ENCODE assay signal across 16 mouse cellular contexts in genomic region chr15:89255330-89255729, GRCm38 (mm10). TPM values are rescaled to one million over a fixed set of nuclear protein-coding genes. Genes with fewer than 3 reads are reported as not detected.
A peak's percentile ranks its signal among the peaks of the same experiment; 100 is the strongest.
DNase-seq lines count a peak whose midpoint lies in the region; ATAC-seq and TF ChIP-seq lines count a peak whose summit lies in the region.
"Had no signal": no experiment of that assay in that cellular context is flagged by ENCODE, and none has a peak within 500 bp of the region (broad histone marks: within the 10 kb centered on the region; RNA-seq: fewer than 3 reads in every experiment).

No protein-coding gene starts in this region.

- H3K9me3 ChIP-seq in forebrain, embryonic 13.5 days (replicated peaks) = no peaks in the 10 kb centered on the region
- no peaks in the 10 kb centered on the region for H3K9me3 ChIP-seq in midbrain, embryonic 12.5 days
- H3K9me3 ChIP-seq: liver, embryonic 12.5 days had no signal

- H3K27ac ChIP-seq in cerebellum, adult 2 months (ENCODE audit: insufficient read depth, low read length) = 0 out of 2 replicates have a peak overlapping the region, but pooled peaks have one; percentile 1
- peak overlapping the region; percentile 76 for H3K27ac ChIP-seq in forebrain, embryonic 13.5 days
- H3K27ac ChIP-seq in midbrain, embryonic 12.5 days (replicated peaks) = peak overlapping the region; percentile 82
- H3K27ac ChIP-seq: liver, embryonic 12.5 days had no signal

- TF ChIP-seq POLR2A in cerebellum, adult 2 months (IDR thresholded peaks at IDR 0.05; ENCODE audit: borderline replicate concordance, insufficient read depth, low read length) = no peak

- ATAC-seq in forebrain, embryonic 13.5 days = peak; percentile 62; the same call in 1 of the 2 replicates
- peak; percentile 87 for ATAC-seq in midbrain, embryonic 12.5 days (ENCODE audit: low FRiP score, low read depth)
- ATAC-seq: intestine, embryonic 16.5 days; liver, embryonic 12.5 days; Patski had no signal

- TF ChIP-seq CTCF in cerebellum, adult 2 months (IDR thresholded peaks at IDR 0.05; ENCODE audit: borderline replicate concordance, insufficient read depth, low read depth, low read length) = no peak

- WGBS in cerebellum, adult 2 months = 10% methylated on average over 4 of the region's 4 CpGs
- 3% methylated on average over 4 of the region's 4 CpGs for WGBS in forebrain, embryonic 13.5 days
- 10% methylated on average over 4 of the region's 4 CpGs for WGBS in midbrain, embryonic 12.5 days

- H3K36me3 ChIP-seq in forebrain, embryonic 13.5 days (ENCODE audit: poor library complexity, severe bottlenecking) = peaks cover 73% of the 10 kb centered on the region
- H3K36me3 ChIP-seq in midbrain, embryonic 12.5 days = peaks cover 60% of the 10 kb centered on the region

- H3K4me3 ChIP-seq in cerebellum, adult 2 months (replicated peaks; ENCODE audit: insufficient read depth, low read depth, low read length) = no peak overlapping the region
- no peak overlapping the region for H3K4me3 ChIP-seq in forebrain, embryonic 13.5 days
- no peak overlapping the region for H3K4me3 ChIP-seq in midbrain, embryonic 12.5 days
- H3K4me3 ChIP-seq: liver, embryonic 12.5 days had no signal

- no peak for DNase-seq in cerebellum, adult 2 months
- no peak for DNase-seq in cerebellum, adult 11-12 months
- DNase-seq in adipocyte (ENCODE audit: low spot score) = peak; percentile 7
- DNase-seq in urinary bladder, postnatal 36 days (ENCODE audit: low spot score in 2 of 2) = no peak
- DNase-seq in cerebellum, adult 18-20 months = no peak
- DNase-seq in left cerebral cortex, adult 8-10 months (ENCODE audit: low spot score in 2 of 2) = no peak
- DNase-seq: adrenal gland, adult 8-10 months; gastrocnemius, postnatal 25 days; kidney, postnatal 36 days; lung, postnatal 10 days; right cerebral cortex, postnatal 4 days had no signal

- no peak overlapping the region for H3K4me2 ChIP-seq in forebrain, embryonic 13.5 days
- no peak overlapping the region for H3K4me2 ChIP-seq in midbrain, embryonic 12.5 days (replicated peaks)
- H3K4me2 ChIP-seq: liver, embryonic 12.5 days had no signal

- peaks cover 27% of the 10 kb centered on the region for H3K4me1 ChIP-seq in cerebellum, adult 2 months (ENCODE audit: control insufficient read depth, insufficient read depth, low read length)
- H3K4me1 ChIP-seq in forebrain, embryonic 13.5 days = peaks cover 15% of the 10 kb centered on the region
- peaks cover 16% of the 10 kb centered on the region for H3K4me1 ChIP-seq in midbrain, embryonic 12.5 days
- H3K4me1 ChIP-seq: liver, embryonic 12.5 days had no signal

- no peaks in the 10 kb centered on the region for H3K27me3 ChIP-seq in cerebellum, adult 2 months (ENCODE audit: control insufficient read depth, insufficient read depth, low read length)
- H3K27me3 ChIP-seq in forebrain, embryonic 13.5 days = no peaks in the 10 kb centered on the region
- no peaks in the 10 kb centered on the region for H3K27me3 ChIP-seq in midbrain, embryonic 12.5 days
- H3K27me3 ChIP-seq: liver, embryonic 12.5 days; Patski had no signal

- peak overlapping the region; percentile 41; the same call in 1 of the 2 replicates for H3K9ac ChIP-seq in forebrain, embryonic 13.5 days
- no peak overlapping the region for H3K9ac ChIP-seq in midbrain, embryonic 12.5 days (replicated peaks)
- H3K9ac ChIP-seq: liver, embryonic 12.5 days had no signal

RNA-seq across cellular contexts. Expression of gene Ppp6r2, which starts 44.0 kb away (rescaled TPM):
- polyA plus RNA-seq in cerebellum, adult 2 months (2012; rRNA removed) = 240 and 262 TPM in 2 replicates
- polyA plus RNA-seq in forebrain, embryonic 13.5 days (2015; fragmentation: Nextera tagmentation; extraction: Ambion mirVana) = 68.5 and 71.7 TPM in 2 replicates
- 63.7 and 68.5 TPM in 2 replicates for polyA plus RNA-seq in midbrain, embryonic 12.5 days (2016; fragmentation: Nextera tagmentation; extraction: Ambion mirVana)
- 100 to 1,000 TPM; 150 to 165 (median 161) TPM for total RNA-seq in left cerebral cortex, adult 8-10 months (2022)

RNA-seq across cellular contexts. Expression of gene Dennd6b, which starts 59.0 kb away (rescaled TPM):
- 156 and 165 TPM in 2 replicates for polyA plus RNA-seq in cerebellum, adult 2 months (2012; rRNA removed)
- polyA plus RNA-seq in forebrain, embryonic 13.5 days (2015; fragmentation: Nextera tagmentation; extraction: Ambion mirVana) = 40.7 and 47.7 TPM in 2 replicates
- 53.3 and 58.6 TPM in 2 replicates for polyA plus RNA-seq in midbrain, embryonic 12.5 days (2016; fragmentation: Nextera tagmentation; extraction: Ambion mirVana)
- 10 to 100 TPM; 46.2 to 59.3 (median 50.7) TPM for total RNA-seq in left cerebral cortex, adult 8-10 months (2022)

RNA-seq across cellular contexts. Expression of gene Sbf1, which starts 59.8 kb away (rescaled TPM):
- polyA plus RNA-seq in cerebellum, adult 2 months (2012; rRNA removed) = 321 and 324 TPM in 2 replicates
- polyA plus RNA-seq in forebrain, embryonic 13.5 days (2015; fragmentation: Nextera tagmentation; extraction: Ambion mirVana) = 66.0 and 76.1 TPM in 2 replicates
- polyA plus RNA-seq in midbrain, embryonic 12.5 days (2016; fragmentation: Nextera tagmentation; extraction: Ambion mirVana) = 91.7 and 94.0 TPM in 2 replicates
- total RNA-seq in left cerebral cortex, adult 8-10 months (2022) = 100 to 1,000 TPM; 230 to 240 (median 238) TPM

Comparison
In these comparisons a context has a peak if more than half of its experiments do, and no peak if none do; other contexts are left out.
1. H3K27ac ChIP-seq: peak in every context shown above with its lines; median percentile 82 in midbrain, embryonic 12.5 days; 76 in forebrain, embryonic 13.5 days; 1 in cerebellum, adult 2 months.